8 mouse cellular contexts compared by ENCODE assay signal in genomic region chr19:28963513-28963841, GRCm38 (mm10). TPM values are rescaled to one million over a fixed set of nuclear protein-coding genes. Genes with fewer than 3 reads are reported as not detected.
DNase-seq lines count a peak whose midpoint lies in the region; ATAC-seq and TF ChIP-seq lines count a peak whose summit lies in the region.

No protein-coding gene starts in this region.

- no peaks in the 10 kb centered on the region for H3K9me3 ChIP-seq in erythroblast, embryonic 14.5 days (ENCODE audit: control insufficient read depth, low read length)
- H3K9me3 ChIP-seq in neural tube, embryonic 11.5 days (ENCODE audit: control insufficient read depth, low read length): no peaks in the 10 kb centered on the region
- H3K9me3 ChIP-seq in limb, embryonic 14.5 days (ENCODE audit: control insufficient read depth, low read length): no peaks in the 10 kb centered on the region
- H3K9me3 ChIP-seq in stomach, embryonic 15.5 days: no peaks in the 10 kb centered on the region

- no peak overlapping the region for H3K27ac ChIP-seq in neural tube, embryonic 11.5 days (ENCODE audit: low read depth, low read length)
- no peak overlapping the region for H3K27ac ChIP-seq in limb, embryonic 14.5 days (replicated peaks; ENCODE audit: low read depth, low read length)
- no peak overlapping the region for H3K27ac ChIP-seq in stomach, embryonic 15.5 days

- no peak for ATAC-seq in erythroblast, adult 5-6 weeks (replicated peaks; ENCODE audit: low FRiP score, poor library complexity, severe bottlenecking)
- no peak for ATAC-seq in neural tube, embryonic 11.5 days (ENCODE audit: insufficient read depth, low FRiP score, low TSS enrichment)
- no peak for ATAC-seq in limb, embryonic 14.5 days (ENCODE audit: low FRiP score, low read depth)
- ATAC-seq in stomach, embryonic 15.5 days (ENCODE audit: insufficient read depth, low FRiP score, low read depth): no peak
- no peak for ATAC-seq in cerebellum, adult (ENCODE audit: insufficient number of reproducible peaks, low FRiP score, low TSS enrichment)

- peak overlapping the region; percentile 80 for H3K4me2 ChIP-seq in neural tube, embryonic 11.5 days (ENCODE audit: low read depth)
- peak overlapping the region; percentile 95 for H3K4me2 ChIP-seq in limb, embryonic 14.5 days (replicated peaks; ENCODE audit: low read depth, low read length, severe bottlenecking)
- H3K4me2 ChIP-seq in stomach, embryonic 15.5 days: peak overlapping the region; percentile 95

- H3K4me1 ChIP-seq in erythroblast, embryonic 14.5 days (ENCODE audit: control insufficient read depth): peaks cover 16% of the 10 kb centered on the region
- peaks cover 8% of the 10 kb centered on the region for H3K4me1 ChIP-seq in neural tube, embryonic 11.5 days (ENCODE audit: control insufficient read depth, insufficient read depth, low read length)
- H3K4me1 ChIP-seq in limb, embryonic 14.5 days (ENCODE audit: control insufficient read depth, insufficient read depth, low read length): peaks cover 5% of the 10 kb centered on the region
- H3K4me1 ChIP-seq in stomach, embryonic 15.5 days: peaks cover 6% of the 10 kb centered on the region; the same call in 1 of the 2 replicates

- H3K9ac ChIP-seq in neural tube, embryonic 11.5 days (ENCODE audit: low read length): peak overlapping the region; percentile 64
- peak overlapping the region; percentile 80 for H3K9ac ChIP-seq in limb, embryonic 14.5 days (ENCODE audit: low read depth, low read length, severe bottlenecking)
- H3K9ac ChIP-seq in stomach, embryonic 15.5 days: no peak overlapping the region

- TF ChIP-seq POLR2A in limb, embryonic 14.5 days (IDR thresholded peaks at IDR 0.05; ENCODE audit: borderline replicate concordance, extremely low read depth, insufficient read depth, insufficient read length): no peak

- H3K4me3 ChIP-seq in erythroblast, embryonic 14.5 days (replicated peaks): peak overlapping the region; percentile 69
- peak overlapping the region; percentile 60 for H3K4me3 ChIP-seq in neural tube, embryonic 11.5 days (ENCODE audit: low read depth, low read length)
- H3K4me3 ChIP-seq in limb, embryonic 14.5 days (replicated peaks; ENCODE audit: low read length): peak overlapping the region; percentile 80
- peak overlapping the region; percentile 89 for H3K4me3 ChIP-seq in stomach, embryonic 15.5 days (replicated peaks)

- no peak for DNase-seq in neural tube, embryonic 11.5 days (ENCODE audit: low spot score)
- DNase-seq in neural tube, embryonic 10.5 days (ENCODE audit: extremely low spot score, low spot score): no peak
- DNase-seq in limb, embryonic 14.5 days (ENCODE audit: low spot score): no peak
- DNase-seq in embryo, embryonic 9.5 days (ENCODE audit: extremely low spot score): no peak

- H3K27me3 ChIP-seq in erythroblast, embryonic 14.5 days (ENCODE audit: control insufficient read depth): peaks cover 37% of the 10 kb centered on the region
- H3K27me3 ChIP-seq in neural tube, embryonic 11.5 days (ENCODE audit: control insufficient read depth, insufficient read depth, low read length): no peaks in the 10 kb centered on the region
- H3K27me3 ChIP-seq in limb, embryonic 14.5 days (ENCODE audit: control insufficient read depth, insufficient read depth, low read length): no peaks in the 10 kb centered on the region
- no peaks in the 10 kb centered on the region for H3K27me3 ChIP-seq in stomach, embryonic 15.5 days (replicated peaks)

- 8% methylated on average over 4 of the region's 4 CpGs for WGBS in neural tube, embryonic 11.5 days
- 3% methylated on average over 4 of the region's 4 CpGs for WGBS in limb, embryonic 14.5 days
- WGBS in stomach, embryonic 15.5 days: 4% methylated on average over 4 of the region's 4 CpGs

- no peaks in the 10 kb centered on the region for H3K36me3 ChIP-seq in erythroblast, embryonic 14.5 days (ENCODE audit: control insufficient read depth)
- no peaks in the 10 kb centered on the region for H3K36me3 ChIP-seq in neural tube, embryonic 11.5 days (ENCODE audit: control insufficient read depth, insufficient read depth, low read length)
- no peaks in the 10 kb centered on the region for H3K36me3 ChIP-seq in limb, embryonic 14.5 days (ENCODE audit: control insufficient read depth, insufficient read depth, low read length)
- H3K36me3 ChIP-seq in stomach, embryonic 15.5 days: no peaks in the 10 kb centered on the region

RNA-seq across cellular contexts. Expression of gene Plpp6, which starts 0.3 kb away (rescaled TPM):
- polyA plus RNA-seq in erythroblast, embryonic 14.5 days (2012): 0.02 and 0.07 TPM in 2 replicates
- total RNA-seq in erythroblast, adult 5-6 weeks (2015; ENCODE audit: low replicate concordance): 2.1 and 8.1 TPM in 2 replicates
- 0.98 and 2.8 TPM in 2 replicates for total RNA-seq in erythroblast, adult 5-6 weeks (2017; ENCODE audit: low replicate concordance)
- 8.6 and 9.3 TPM in 2 replicates for polyA plus RNA-seq in neural tube, embryonic 11.5 days (2014; fragmentation: Nextera tagmentation; extraction: Ambion mirVana)
- polyA plus RNA-seq in limb, embryonic 14.5 days (2012; rRNA removed): 5.8 and 6.8 TPM in 2 replicates
- 9.4 and 9.6 TPM in 2 replicates for polyA plus RNA-seq in limb, embryonic 14.5 days (2014; fragmentation: Nextera tagmentation; extraction: Ambion mirVana)
- 10.3 and 10.7 TPM in 2 replicates for polyA plus RNA-seq in stomach, embryonic 15.5 days (2015; fragmentation: Nextera tagmentation; extraction: Ambion mirVana)

RNA-seq across cellular contexts. Expression of gene 4430402I18Rik, which starts 4.1 kb away (rescaled TPM):
- not detected in 2 replicates for polyA plus RNA-seq in erythroblast, embryonic 14.5 days (2012)
- not detected in 2 replicates for total RNA-seq in erythroblast, adult 5-6 weeks (2015; ENCODE audit: low replicate concordance)
- total RNA-seq in erythroblast, adult 5-6 weeks (2017; ENCODE audit: low replicate concordance): not detected in 2 replicates
- polyA plus RNA-seq in neural tube, embryonic 11.5 days (2014; fragmentation: Nextera tagmentation; extraction: Ambion mirVana): 0.20 and 0.60 TPM in 2 replicates
- polyA plus RNA-seq in limb, embryonic 14.5 days (2012; rRNA removed): 0.59 and 1.0 TPM in 2 replicates
- polyA plus RNA-seq in limb, embryonic 14.5 days (2014; fragmentation: Nextera tagmentation; extraction: Ambion mirVana): 1.0 and 1.5 TPM in 2 replicates
- polyA plus RNA-seq in stomach, embryonic 15.5 days (2015; fragmentation: Nextera tagmentation; extraction: Ambion mirVana): 0.85 and 1.9 TPM in 2 replicates

RNA-seq across cellular contexts. Expression of gene Cdc37l1, which starts 26.7 kb away (rescaled TPM):
- polyA plus RNA-seq in erythroblast, embryonic 14.5 days (2012): 0.17 and 0.20 TPM in 2 replicates
- total RNA-seq in erythroblast, adult 5-6 weeks (2015; ENCODE audit: low replicate concordance): 17.1 and 27.7 TPM in 2 replicates
- 27.0 and 27.5 TPM in 2 replicates for total RNA-seq in erythroblast, adult 5-6 weeks (2017; ENCODE audit: low replicate concordance)
- 51.8 and 53.0 TPM in 2 replicates for polyA plus RNA-seq in neural tube, embryonic 11.5 days (2014; fragmentation: Nextera tagmentation; extraction: Ambion mirVana)
- 32.1 and 35.8 TPM in 2 replicates for polyA plus RNA-seq in limb, embryonic 14.5 days (2012; rRNA removed)
- 39.6 and 47.8 TPM in 2 replicates for polyA plus RNA-seq in limb, embryonic 14.5 days (2014; fragmentation: Nextera tagmentation; extraction: Ambion mirVana)
- polyA plus RNA-seq in stomach, embryonic 15.5 days (2015; fragmentation: Nextera tagmentation; extraction: Ambion mirVana): 33.5 and 33.9 TPM in 2 replicates

Comparison
In these comparisons a context has a peak if more than half of its experiments do, and no peak if none do; other contexts are left out.
1. RNA of gene Cdc37l1, which starts 26.7 kb away (polyA plus RNA-seq): 51.8 to 53.0 TPM in neural tube, embryonic 11.5 days, 32.1 to 47.8 TPM in limb, embryonic 14.5 days and 33.5 to 33.9 TPM in stomach, embryonic 15.5 days; 0.17 to 0.20 TPM in erythroblast, embryonic 14.5 days; every median in the first group is over 10 times any median in the second.
2. Peak in every context shown above with its lines, with median percentiles within 50 percentile points of each other: H3K4me3 ChIP-seq and H3K4me2 ChIP-seq.